Mouse (Mus musculus) small intestine, adult 2 months (tissue): Measurements from ENCODE around the gene Dpy19l2. TPM values are rescaled to one million over a fixed set of nuclear protein-coding genes. Genes with fewer than 3 reads are reported as not detected.
"Not testable (repeated sequence)": the region's sequence is repeated elsewhere in the genome, so short reads cannot be mapped to it uniquely, and the experiment has no call there.

Source experiments
- H3K27ac ChIP-seq: fragments of 200-500 bp; 2 replicates; pipeline ENCODE4 v1.5.1; 2012; ENCODE audit warnings: low read depth, low read length, control low read depth, inconsistent platforms; ENCODE audit not compliant: insufficient read depth
- H3K27me3 ChIP-seq: fragments of 200-500 bp; 2 replicates; pipeline ENCODE4 v1.6.1; 2012; ENCODE audit warnings: mild to moderate bottlenecking, moderate library complexity, low read length, inconsistent platforms; ENCODE audit not compliant: control insufficient read depth, insufficient read depth
- H3K36me3 ChIP-seq: fragments of 200-500 bp; 2 replicates; pipeline ENCODE4 v1.6.1; 2012; ENCODE audit warnings: mild to moderate bottlenecking, low read length, control low read depth, inconsistent platforms; ENCODE audit not compliant: control insufficient read depth, insufficient read depth
- H3K4me1 ChIP-seq: fragments of 200-500 bp; 2 replicates; pipeline ENCODE4 v1.6.1; 2012; ENCODE audit warnings: low read length, inconsistent platforms, mixed read lengths; ENCODE audit not compliant: control insufficient read depth, insufficient read depth, insufficient read length
- H3K4me3 ChIP-seq: fragments of 200-500 bp; 2 replicates; pipeline ENCODE4 v1.5.1; 2012; ENCODE audit warnings: low read depth, mild to moderate bottlenecking, control low read depth, inconsistent platforms, low read length, moderate library complexity
- CTCF ChIP-seq: fragments of 200-500 bp; IDR thresholded peaks from 2 replicates; pipeline ENCODE4 v1.5.1; 2012; ENCODE audit warnings: low read depth, mild to moderate bottlenecking, control low read depth, inconsistent platforms, low read length, moderate library complexity, mixed read lengths; ENCODE audit not compliant: insufficient replicate concordance, insufficient read length; ENCODE audit errors: extremely low read depth
- POLR2A ChIP-seq: fragments of 200-500 bp; IDR thresholded peaks from 2 replicates; pipeline ENCODE4 v1.6.1; 2012; ENCODE audit warnings: low read depth, mild to moderate bottlenecking, control low read depth, inconsistent platforms, low read length, moderate library complexity
- WGBS: fragments of 180-500 bp; shearing (Covaris S2); methylation state at CpG from one replicate; pipeline ENCODE4 v1.1.7; 2018; 5-methylcytosine and 5-hydroxymethylcytosine counted together
- polyA plus RNA-seq: library from polyadenylated mRNA; depleted of rRNA; stranded (reverse); fragments of >200 nt; gene quantifications from 2 replicates; pipeline ENCODE4 v1.2.3, GENCODE M21; 2012; rRNA removed

Gene Dpy19l2
- polyA plus RNA-seq: not detected in 2 replicates

DNA sequence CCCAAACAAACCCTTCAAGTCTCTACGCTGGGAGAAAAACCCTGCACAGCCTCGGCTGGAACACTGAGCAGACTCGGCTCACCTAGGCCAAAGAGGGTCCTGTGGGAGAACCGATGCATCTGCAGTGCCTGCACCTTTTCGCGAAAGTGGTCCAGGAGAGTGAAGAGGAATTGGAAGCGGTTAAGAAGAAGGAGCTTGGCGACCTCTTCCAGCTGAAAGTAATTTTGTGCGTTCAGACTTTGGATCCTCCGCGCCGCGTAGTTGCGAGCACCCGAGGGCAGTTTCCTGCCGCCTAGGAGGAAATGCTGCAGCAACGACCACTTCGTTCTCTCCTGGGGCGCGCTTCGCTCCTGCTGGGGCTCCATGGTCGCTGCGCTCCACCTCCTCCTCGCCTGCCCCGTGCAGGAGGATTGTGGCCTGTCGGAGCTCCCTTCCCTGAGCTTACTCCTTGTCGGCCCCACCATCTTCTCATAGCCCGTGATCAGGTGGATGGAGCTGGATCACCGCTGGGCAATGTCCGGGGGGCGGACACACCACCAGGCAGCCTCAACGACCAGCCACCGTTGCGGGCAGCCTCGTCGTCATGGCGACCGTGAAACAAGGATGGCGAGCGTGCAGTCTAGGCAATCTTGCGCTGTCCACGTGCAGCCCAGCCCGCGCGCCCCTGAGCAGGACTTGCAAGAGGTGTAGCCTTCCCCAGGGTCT, at the start of gene Dpy19l2:
Gene Dpy19l2, minus strand, starts transcription at position 594 of the 705 bp plus-strand sequence.
- Histone ChIP-seq H3K36me3 (no peaks in the 10 kb centered on the region), H3K27me3 (no peaks in the 10 kb centered on the region), H3K4me1 (peaks cover 4% of the 10 kb centered on the region; the same call in 1 of the 2 replicates), H3K27ac (no peak within 1 kb of the TSS), H3K4me3 (no peak within 1 kb of the TSS)
- TF ChIP-seq POLR2A (no peak), CTCF (no peak)
- WGBS: 4% methylated on average over 45 of the region's 45 CpGs

GRCm38 (mm10) chr9:24744958-24745357, 48.9 kb upstream of the Dpy19l2 start:
- Histone ChIP-seq H3K27me3 (peaks cover 2% of the 10 kb centered on the region; the same call in 1 of the 2 replicates), H3K4me1 (no peaks in the 10 kb centered on the region), H3K36me3 (no peaks in the 10 kb centered on the region), H3K4me3 (no peak overlapping the region), H3K27ac (no peak overlapping the region)
- WGBS: 89% methylated on average over 5 of the region's 5 CpGs
- TF ChIP-seq POLR2A (no peak), CTCF (no peak)

DNA sequence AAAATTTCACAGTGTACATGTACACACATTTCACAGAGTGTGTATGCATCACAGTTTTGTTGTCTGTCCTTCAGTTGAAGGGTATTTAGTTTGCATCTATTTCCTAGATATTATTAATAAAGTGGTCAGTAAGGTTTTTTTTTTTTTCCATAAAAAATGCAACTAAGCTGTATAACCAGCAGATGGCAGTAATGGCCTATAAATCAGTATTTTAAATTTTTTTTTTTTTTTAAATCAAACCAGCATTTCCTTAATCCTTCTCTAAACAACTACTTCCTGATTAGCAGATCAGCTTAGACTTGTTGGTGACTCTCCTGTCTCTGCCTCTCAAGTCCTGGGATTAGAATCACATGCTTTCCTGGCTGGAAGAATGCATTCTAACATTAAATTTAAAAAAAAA, 5.2 kb upstream of the Dpy19l2 start:
- TF ChIP-seq POLR2A: no peak
- TF ChIP-seq CTCF: no peak
- no peak overlapping the region for H3K4me3 ChIP-seq
- no peaks in the 10 kb centered on the region for H3K36me3 ChIP-seq
- no peak overlapping the region for H3K27ac ChIP-seq
- H3K4me1 ChIP-seq: no peaks in the 10 kb centered on the region
- no peaks in the 10 kb centered on the region for H3K27me3 ChIP-seq

- 16% methylated on average over 9 of the region's 9 CpGs for WGBS
- Histone ChIP-seq H3K4me1 (peaks cover 4% of the 10 kb centered on the region; the same call in 1 of the 2 replicates), H3K27me3 (no peaks in the 10 kb centered on the region), H3K36me3 (no peaks in the 10 kb centered on the region), H3K27ac (no peak overlapping the region), H3K4me3 (no peak overlapping the region)
- TF ChIP-seq CTCF (no peak), POLR2A (no peak)
Measured at GRCm38 (mm10) chr9:24696405-24696778, 299 bp upstream of the Dpy19l2 start.

DNA sequence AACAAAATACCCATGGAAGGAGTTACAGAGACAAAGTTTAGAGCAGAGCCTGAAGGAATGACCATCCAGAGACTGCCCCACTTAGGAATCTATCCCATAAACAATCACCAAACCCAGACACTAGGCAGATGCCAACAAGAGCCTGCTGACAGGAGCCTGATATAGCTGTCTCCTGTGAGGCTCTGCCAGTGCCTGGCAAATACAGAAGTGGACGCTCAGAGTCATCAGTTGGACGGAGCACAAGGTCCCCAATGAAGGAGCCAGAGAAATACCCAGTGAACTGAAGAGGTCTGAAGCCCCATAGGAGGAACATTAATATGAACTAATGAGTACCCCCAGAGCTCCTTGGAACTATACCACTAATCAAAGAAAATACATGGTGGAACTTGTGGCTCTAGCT, 58.8 kb downstream of the Dpy19l2 start:
- H3K36me3 ChIP-seq, H3K4me1 ChIP-seq, H3K27ac ChIP-seq, H3K27me3 ChIP-seq, H3K4me3 ChIP-seq: not testable (repeated sequence)
- 93% methylated on average over 2 of the region's 2 CpGs for WGBS

GRCm38 (mm10) chr9:24624896-24625295, 71.2 kb downstream of the Dpy19l2 start, which contains the start of gene Cypt4:
TSS of gene Cypt4 (plus strand) at chr9:24625196.
- Histone ChIP-seq H3K36me3 (no peaks in the 10 kb centered on the region), H3K4me3 (no peak within 1 kb of the TSS), H3K27ac (no peak within 1 kb of the TSS), H3K4me1 (no peaks in the 10 kb centered on the region), H3K27me3 (no peaks in the 10 kb centered on the region)
- TF ChIP-seq CTCF: no peak
- no peak for TF ChIP-seq POLR2A
- 88% methylated on average over 5 of the region's 5 CpGs for WGBS

GRCm38 (mm10) chr9:24538159-24538558, 157.9 kb downstream of the Dpy19l2 start:
- H3K27ac ChIP-seq: no peak overlapping the region
- no peaks in the 10 kb centered on the region for H3K27me3 ChIP-seq
- no peak overlapping the region for H3K4me3 ChIP-seq
- H3K36me3 ChIP-seq: no peaks in the 10 kb centered on the region
- H3K4me1 ChIP-seq: no peaks in the 10 kb centered on the region
- TF ChIP-seq CTCF (no peak), POLR2A (no peak)
- 34% methylated on average over 2 of the region's 2 CpGs for WGBS
